25 mouse cellular contexts compared by ENCODE assay signal in genomic region chr9:120894376-120894775, GRCm38 (mm10). TPM values are rescaled to one million over a fixed set of nuclear protein-coding genes. Genes with fewer than 3 reads are reported as not detected.
A peak's percentile ranks its signal among the peaks of the same experiment; 100 is the strongest.
DNase-seq lines count a peak whose midpoint lies in the region; ATAC-seq and TF ChIP-seq lines count a peak whose summit lies in the region.
"Had no signal": no experiment of that assay in that cellular context is flagged by ENCODE, and none has a peak within 500 bp of the region (broad histone marks: within the 10 kb centered on the region; RNA-seq: fewer than 3 reads in every experiment).

No protein-coding gene starts in this region.

- no peak for TF ChIP-seq POLR2A in liver, adult 2 months (IDR thresholded peaks at IDR 0.05; ENCODE audit: extremely low read depth, insufficient read depth, low read length)
- TF ChIP-seq POLR2A in heart, adult 2 months (IDR thresholded peaks at IDR 0.05; ENCODE audit: insufficient read depth, low read depth, low read length) = no peak

- no peaks in the 10 kb centered on the region for H3K79me2 ChIP-seq in liver, adult 2 months (ENCODE audit: control insufficient read depth, insufficient read depth, low read length)
- H3K79me2 ChIP-seq in heart, adult 2 months (replicated peaks; ENCODE audit: control insufficient read depth, insufficient read depth, low read length) = no peaks in the 10 kb centered on the region

- 31% methylated on average over 9 of the region's 9 CpGs for WGBS in liver, adult 2 months
- 82% methylated on average over 9 of the region's 9 CpGs for WGBS in liver, embryonic 11.5 days
- 74% methylated on average over 9 of the region's 9 CpGs for WGBS in intestine, postnatal 0 days
- WGBS in kidney, postnatal 0 days = 57% methylated on average over 9 of the region's 9 CpGs
- 58% methylated on average over 9 of the region's 9 CpGs for WGBS in liver, postnatal 0 days (ENCODE audit: insufficient replicate concordance)
- 91% methylated on average over 9 of the region's 9 CpGs for WGBS in heart, adult 2 months

- peak overlapping the region; percentile 66 for H3K27ac ChIP-seq in liver, adult 2 months (replicated peaks; ENCODE audit: insufficient read depth, low read depth, low read length)
- H3K27ac ChIP-seq in liver, embryonic 11.5 days (ENCODE audit: low read depth, low read length) = no peak overlapping the region
- H3K27ac ChIP-seq in intestine, postnatal 0 days (ENCODE audit: low read depth, low read length) = no peak overlapping the region
- H3K27ac ChIP-seq in kidney, postnatal 0 days = peak overlapping the region; percentile 79; the same call in 1 of the 2 replicates
- peak overlapping the region; percentile 72 for H3K27ac ChIP-seq in liver, postnatal 0 days (ENCODE audit: low read depth)
- no peak overlapping the region for H3K27ac ChIP-seq in heart, adult 2 months
- H3K27ac ChIP-seq: embryonic facial prominence, embryonic 13.5 days; hindbrain, embryonic 13.5 days; left cerebral cortex, adult 2 months; macrophage had no signal

- peak; percentile 78 for DNase-seq in liver, adult 2 months (ENCODE audit: extremely low read depth, low read depth, low spot score)
- DNase-seq in liver, embryonic 11.5 days (ENCODE audit: low spot score) = no peak
- DNase-seq in kidney, postnatal 0 days (ENCODE audit: low spot score) = no peak
- DNase-seq in liver, postnatal 0 days = no peak
- no peak for DNase-seq in heart, adult 2 months
- no peak for DNase-seq in adrenal gland, postnatal 4 days (ENCODE audit: low spot score in 2 of 2)
- no peak for DNase-seq in heart, adult 8-10 months (ENCODE audit: low spot score)
- DNase-seq: adrenal gland, postnatal 14 days; cerebellum, adult 11 months; cerebellum, postnatal 14 days; layer of hippocampus, adult 9-11 months; left cerebral cortex, postnatal 4 days; lung, adult 18-20 months; retina, postnatal 1 day; right cerebral cortex, postnatal 4 days; thymus, adult 18-20 months had no signal

- no peak for TF ChIP-seq EP300 in liver, postnatal 0 days (IDR thresholded peaks at IDR 0.05; ENCODE audit: low read depth)
- TF ChIP-seq EP300 in heart, adult 2 months (IDR thresholded peaks at IDR 0.05; ENCODE audit: insufficient read depth, low read depth, low read length) = no peak

- intact Hi-C loops in heart, adult 2 months (cut with DNase I) = no loop called here

- H3K27me3 ChIP-seq in liver, adult 2 months (ENCODE audit: control insufficient read depth, insufficient read depth, low read length) = no peaks in the 10 kb centered on the region
- H3K27me3 ChIP-seq in liver, embryonic 11.5 days (replicated peaks; ENCODE audit: control insufficient read depth, insufficient read depth, low read length) = no peaks in the 10 kb centered on the region
- H3K27me3 ChIP-seq in intestine, postnatal 0 days (replicated peaks; ENCODE audit: control insufficient read depth, insufficient read depth, low read length) = no peaks in the 10 kb centered on the region
- H3K27me3 ChIP-seq in kidney, postnatal 0 days (ENCODE audit: insufficient read depth, low read length) = no peaks in the 10 kb centered on the region
- no peaks in the 10 kb centered on the region for H3K27me3 ChIP-seq in liver, postnatal 0 days (ENCODE audit: insufficient read depth, low read length)
- H3K27me3 ChIP-seq in heart, adult 2 months (ENCODE audit: control insufficient read depth, insufficient read depth, low read length) = no peaks in the 10 kb centered on the region
- H3K27me3 ChIP-seq: embryonic facial prominence, embryonic 13.5 days; heart, embryonic 12.5 days; hindbrain, embryonic 13.5 days had no signal

- no peak for TF ChIP-seq CTCF in liver, adult 2 months (IDR thresholded peaks at IDR 0.05; ENCODE audit: low read depth, low read length)
- TF ChIP-seq CTCF in intestine, postnatal 0 days (IDR thresholded peaks at IDR 0.05; ENCODE audit: low read depth) = no peak
- no peak for TF ChIP-seq CTCF in kidney, postnatal 0 days (IDR thresholded peaks at IDR 0.05; ENCODE audit: low read depth)
- TF ChIP-seq CTCF in liver, postnatal 0 days (IDR thresholded peaks at IDR 0.05; ENCODE audit: low read depth) = no peak
- no peak for TF ChIP-seq CTCF in heart, adult 2 months (IDR thresholded peaks at IDR 0.05)

- peaks cover 12% of the 10 kb centered on the region for H3K4me1 ChIP-seq in liver, adult 2 months (ENCODE audit: control insufficient read depth, insufficient read depth, low read length)
- no peaks in the 10 kb centered on the region; the same call in none of the 2 replicates for H3K4me1 ChIP-seq in liver, embryonic 11.5 days (replicated peaks; ENCODE audit: control insufficient read depth, insufficient read depth, low read length)
- peaks cover 10% of the 10 kb centered on the region; the same call in 1 of the 2 replicates for H3K4me1 ChIP-seq in intestine, postnatal 0 days (replicated peaks; ENCODE audit: control insufficient read depth, insufficient read depth, low read length)
- peaks cover 6% of the 10 kb centered on the region for H3K4me1 ChIP-seq in kidney, postnatal 0 days (replicated peaks; ENCODE audit: insufficient read depth, low read length)
- H3K4me1 ChIP-seq in liver, postnatal 0 days (ENCODE audit: insufficient read depth) = peaks cover 16% of the 10 kb centered on the region
- H3K4me1 ChIP-seq in heart, adult 2 months (ENCODE audit: control insufficient read depth, insufficient read depth, low read length) = no peaks in the 10 kb centered on the region
- H3K4me1 ChIP-seq: hindbrain, embryonic 13.5 days had no signal

- no peaks in the 10 kb centered on the region for H3K9me3 ChIP-seq in liver, embryonic 11.5 days (ENCODE audit: control insufficient read depth, low read length)
- no peaks in the 10 kb centered on the region for H3K9me3 ChIP-seq in intestine, postnatal 0 days (ENCODE audit: control insufficient read depth)
- no peaks in the 10 kb centered on the region for H3K9me3 ChIP-seq in kidney, postnatal 0 days (replicated peaks; ENCODE audit: low read length)
- H3K9me3 ChIP-seq in liver, postnatal 0 days (ENCODE audit: low read length) = no peaks in the 10 kb centered on the region
- H3K9me3 ChIP-seq: embryonic facial prominence, embryonic 13.5 days; heart, embryonic 12.5 days; hindbrain, embryonic 13.5 days had no signal

- H3K4me2 ChIP-seq in liver, embryonic 11.5 days = no peak overlapping the region
- peak overlapping the region; percentile 55 for H3K4me2 ChIP-seq in intestine, postnatal 0 days (replicated peaks; ENCODE audit: low read depth)
- peak overlapping the region; percentile 38; the same call in 1 of the 2 replicates for H3K4me2 ChIP-seq in kidney, postnatal 0 days (ENCODE audit: low read length)
- peak overlapping the region; percentile 64 for H3K4me2 ChIP-seq in liver, postnatal 0 days (ENCODE audit: low read depth, low read length)
- H3K4me2 ChIP-seq: embryonic facial prominence, embryonic 13.5 days; heart, embryonic 12.5 days; hindbrain, embryonic 13.5 days; midbrain, embryonic 11.5 days had no signal

- H3K36me3 ChIP-seq in liver, adult 2 months (ENCODE audit: control insufficient read depth, insufficient read depth, low read length) = no peaks in the 10 kb centered on the region
- H3K36me3 ChIP-seq in liver, embryonic 11.5 days (ENCODE audit: control insufficient read depth, insufficient read depth, low read length) = no peaks in the 10 kb centered on the region
- no peaks in the 10 kb centered on the region for H3K36me3 ChIP-seq in intestine, postnatal 0 days (ENCODE audit: control insufficient read depth, insufficient read depth)
- H3K36me3 ChIP-seq in kidney, postnatal 0 days (ENCODE audit: insufficient read depth, low read length) = no peaks in the 10 kb centered on the region
- no peaks in the 10 kb centered on the region for H3K36me3 ChIP-seq in liver, postnatal 0 days (replicated peaks; ENCODE audit: insufficient read depth, low read length)
- no peaks in the 10 kb centered on the region for H3K36me3 ChIP-seq in heart, adult 2 months (ENCODE audit: control insufficient read depth, insufficient read depth, low read length)
- H3K36me3 ChIP-seq: embryonic facial prominence, embryonic 13.5 days; heart, embryonic 12.5 days; hindbrain, embryonic 13.5 days had no signal

- peak overlapping the region; percentile 52 for H3K9ac ChIP-seq in liver, adult 2 months (ENCODE audit: low read depth, low read length)
- no peak overlapping the region for H3K9ac ChIP-seq in liver, embryonic 11.5 days (ENCODE audit: low read depth, low read length)
- no peak overlapping the region for H3K9ac ChIP-seq in intestine, postnatal 0 days (ENCODE audit: low read depth, low read length)
- no peak overlapping the region for H3K9ac ChIP-seq in kidney, postnatal 0 days (ENCODE audit: low read depth, low read length)
- H3K9ac ChIP-seq in liver, postnatal 0 days (replicated peaks) = peak overlapping the region; percentile 38
- no peak overlapping the region for H3K9ac ChIP-seq in heart, adult 2 months (ENCODE audit: low read depth, low read length)
- H3K9ac ChIP-seq: embryonic facial prominence, embryonic 13.5 days; heart, embryonic 12.5 days; hindbrain, embryonic 13.5 days had no signal

- no peak for ATAC-seq in liver, embryonic 11.5 days (replicated peaks; ENCODE audit: low FRiP score)
- ATAC-seq in intestine, postnatal 0 days = no peak
- ATAC-seq in kidney, postnatal 0 days (replicated peaks; ENCODE audit: low FRiP score, low read depth) = no peak
- ATAC-seq in liver, postnatal 0 days = no peak
- ATAC-seq: forebrain, embryonic 14.5 days; inflammation-experienced regulatory T-cells, adult 6 months had no signal

- H3K4me3 ChIP-seq in liver, adult 2 months (ENCODE audit: insufficient read depth, low read depth, low read length) = no peak overlapping the region; the same call in 1 of the 2 replicates
- no peak overlapping the region for H3K4me3 ChIP-seq in liver, embryonic 11.5 days (ENCODE audit: low read depth, low read length)
- H3K4me3 ChIP-seq in intestine, postnatal 0 days (ENCODE audit: low read depth, low read length) = no peak overlapping the region
- H3K4me3 ChIP-seq in kidney, postnatal 0 days (replicated peaks; ENCODE audit: low read depth, low read length) = no peak overlapping the region
- peak overlapping the region; percentile 37 for H3K4me3 ChIP-seq in liver, postnatal 0 days (ENCODE audit: low read depth, low read length)
- no peak overlapping the region for H3K4me3 ChIP-seq in heart, adult 2 months
- H3K4me3 ChIP-seq: embryonic facial prominence, embryonic 13.5 days; heart, embryonic 12.5 days; hindbrain, embryonic 13.5 days; left cerebral cortex, adult 2 months had no signal

RNA-seq across cellular contexts. Expression of gene Ctnnb1, which starts 34.6 kb away (rescaled TPM):
- total RNA-seq in liver, adult 2 months (2014; rRNA removed) = 278 and 319 TPM in 2 replicates
- 34.3 and 41.4 TPM in 2 replicates for polyA plus RNA-seq in liver, adult 2 months (2012; rRNA removed)
- 326 TPM in 2 replicates for polyA plus RNA-seq in liver, embryonic 11.5 days (2014; fragmentation: Nextera tagmentation; extraction: Ambion mirVana)
- 363 and 364 TPM in 2 replicates for polyA plus RNA-seq in intestine, postnatal 0 days (2015; fragmentation: Nextera tagmentation; extraction: Ambion mirVana)
- polyA plus RNA-seq in kidney, postnatal 0 days (2015; fragmentation: Nextera tagmentation; extraction: Ambion mirVana) = 460 and 470 TPM in 2 replicates
- 66.5 and 72.7 TPM in 2 replicates for polyA plus RNA-seq in liver, postnatal 0 days (2015; fragmentation: Nextera tagmentation; extraction: Ambion mirVana)
- total RNA-seq in heart, adult 2 months (2021) = 100 to 1,000 TPM; 382 to 431 TPM
- polyA plus RNA-seq in heart, adult 2 months (2012; rRNA removed) = 138 and 180 TPM in 2 replicates
- 100 to 1,000 TPM; 718 to 723 TPM for total RNA-seq in adrenal gland, postnatal 4 days (2021)
- total RNA-seq in heart, adult 8-10 months (2022) = 100 to 1,000 TPM; 398 to 437 (median 405) TPM

Comparison
In these comparisons a context has a peak if more than half of its experiments do, and no peak if none do; other contexts are left out.
1. H3K27ac ChIP-seq: peak in liver, adult 2 months (single experiment), kidney, postnatal 0 days (single experiment) and liver, postnatal 0 days (single experiment); none in liver, embryonic 11.5 days (single experiment), intestine, postnatal 0 days (single experiment) and heart, adult 2 months (single experiment).
2. H3K9ac ChIP-seq: peak in liver, adult 2 months (single experiment) and liver, postnatal 0 days (single experiment); none in liver, embryonic 11.5 days (single experiment), intestine, postnatal 0 days (single experiment), kidney, postnatal 0 days (single experiment) and heart, adult 2 months (single experiment).